Mouse (Mus musculus): ENCODE results near the gene Tmem132d.

Gene Tmem132d

DNA sequence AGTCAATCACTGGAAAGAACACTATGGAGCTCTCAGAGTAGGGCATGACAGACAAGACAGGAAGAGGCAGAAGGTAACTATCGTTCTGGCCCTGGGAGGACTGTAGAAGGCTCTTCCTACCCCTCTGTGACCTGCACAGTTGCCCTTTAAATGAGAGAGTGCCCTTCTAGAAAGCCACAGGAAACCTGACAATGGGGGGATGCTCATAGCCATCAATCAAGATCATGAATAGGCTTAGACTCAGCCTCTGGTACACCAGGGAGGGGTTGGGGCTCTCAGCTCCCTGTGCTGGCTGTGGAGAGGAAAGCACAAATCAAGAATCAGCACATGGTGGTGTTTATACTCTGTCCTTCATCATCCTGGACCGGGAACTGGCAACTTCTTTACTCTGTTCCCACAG is 227.2 kb downstream of the Tmem132d start:
- DNase-seq = no peak

DNA sequence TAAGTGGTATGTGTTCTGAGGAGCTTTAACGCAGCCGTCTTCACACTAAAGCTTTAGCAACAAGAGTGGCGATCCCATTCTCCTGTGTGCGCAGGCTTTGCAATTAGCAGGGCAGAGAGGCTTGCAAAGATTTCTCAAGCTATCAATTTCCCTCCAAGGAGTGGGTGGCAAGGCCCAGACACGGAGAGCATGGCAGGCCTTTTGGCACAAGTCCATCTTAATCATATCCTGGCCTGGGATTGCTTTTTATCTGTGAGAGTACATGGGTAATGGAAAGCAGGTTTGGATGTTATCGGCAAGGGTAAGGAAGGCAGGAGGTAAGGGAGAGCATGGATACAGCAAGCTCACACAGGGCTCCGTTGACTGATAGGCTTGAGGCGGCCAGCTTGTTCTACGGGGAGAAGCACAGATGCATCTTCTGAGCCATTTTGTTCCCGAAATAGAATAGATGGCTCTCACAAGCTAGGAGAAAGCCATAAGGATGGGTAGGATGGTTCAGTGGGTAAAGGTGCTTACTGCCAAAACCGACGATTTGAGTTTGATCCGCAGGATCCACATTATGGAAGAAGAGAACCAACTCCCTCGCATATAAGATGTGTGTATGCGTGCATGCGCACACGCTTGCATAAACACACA is 228.1 kb downstream of the Tmem132d start:
- DNase-seq = no peak

DNA sequence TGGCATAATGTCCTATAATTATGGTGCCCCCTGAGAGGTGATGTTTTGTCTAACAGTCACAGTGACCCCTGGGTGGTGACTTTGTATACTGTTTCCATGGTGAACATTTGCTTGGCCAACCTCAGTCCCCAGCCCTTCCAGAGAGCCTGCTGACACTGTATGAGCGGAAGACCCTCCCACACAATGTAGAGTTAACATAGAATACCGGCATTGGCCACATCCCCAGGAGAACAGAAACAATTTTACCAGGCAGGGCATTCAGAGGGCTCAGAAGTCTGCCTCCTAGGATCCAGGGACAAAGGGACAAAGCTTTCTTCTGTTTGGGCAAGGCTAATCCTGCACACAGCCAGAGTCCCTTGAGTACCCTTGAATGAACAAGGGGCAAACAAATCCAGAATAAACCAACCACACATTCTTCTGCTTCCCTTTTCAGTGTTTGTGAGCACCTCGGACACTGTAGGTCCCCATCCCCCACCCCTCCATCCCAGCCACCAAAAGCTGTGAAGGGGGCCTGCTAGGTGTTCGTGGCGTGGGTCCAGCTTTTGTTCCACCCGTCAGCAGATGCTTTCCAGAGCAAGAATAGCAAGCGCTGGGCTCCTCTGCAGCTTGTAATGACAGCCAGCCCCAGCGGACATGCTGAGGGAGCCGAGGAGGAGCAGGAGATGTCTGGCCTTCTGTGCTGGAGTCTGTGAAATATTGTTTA is 228.8 kb downstream of the Tmem132d start:
- DNase-seq = no peak

DNA sequence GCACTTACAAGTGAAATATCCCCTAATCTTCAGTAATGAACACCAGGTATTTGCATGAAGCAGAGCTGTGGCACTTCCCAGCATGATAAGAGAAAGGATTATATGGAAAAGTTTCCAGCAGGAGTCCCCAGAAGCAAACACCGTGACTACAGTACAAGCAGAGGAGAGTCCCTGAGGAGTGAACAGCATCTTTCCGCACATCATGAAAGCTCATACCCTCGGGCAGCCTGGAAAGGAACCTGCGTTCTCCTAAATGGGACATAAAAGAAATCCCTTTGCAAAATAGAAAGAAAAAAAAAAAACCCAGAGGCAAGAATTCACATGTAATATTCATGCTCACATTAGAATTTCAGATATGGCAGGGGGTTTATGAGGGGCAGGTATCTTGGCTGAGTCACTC is 238.8 kb downstream of the Tmem132d start:
- no peak for DNase-seq

GRCm38 (mm10) chr5:128192485-128193055 is 240.3 kb downstream of the Tmem132d start:
- DNase-seq = no peak

DNA sequence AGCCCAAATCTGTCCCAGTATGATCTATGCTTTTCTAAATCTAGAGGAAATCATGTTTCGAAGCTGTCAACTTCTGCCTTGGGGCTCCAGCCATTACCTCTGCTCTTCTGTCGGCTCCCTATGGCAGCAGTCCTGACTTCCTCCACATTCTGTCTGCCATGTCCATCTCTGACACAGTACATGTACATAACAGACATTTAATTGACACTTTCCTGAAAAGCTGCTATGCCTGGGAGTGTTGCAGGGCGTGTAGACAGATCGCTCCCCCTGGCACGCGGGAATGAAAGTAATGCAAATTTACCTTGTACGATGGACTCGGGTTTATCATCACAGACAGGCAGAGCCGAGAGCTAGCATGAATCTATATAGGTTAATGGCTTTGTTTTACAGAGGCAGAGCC is 241.2 kb downstream of the Tmem132d start:
- no peak for DNase-seq

DNA sequence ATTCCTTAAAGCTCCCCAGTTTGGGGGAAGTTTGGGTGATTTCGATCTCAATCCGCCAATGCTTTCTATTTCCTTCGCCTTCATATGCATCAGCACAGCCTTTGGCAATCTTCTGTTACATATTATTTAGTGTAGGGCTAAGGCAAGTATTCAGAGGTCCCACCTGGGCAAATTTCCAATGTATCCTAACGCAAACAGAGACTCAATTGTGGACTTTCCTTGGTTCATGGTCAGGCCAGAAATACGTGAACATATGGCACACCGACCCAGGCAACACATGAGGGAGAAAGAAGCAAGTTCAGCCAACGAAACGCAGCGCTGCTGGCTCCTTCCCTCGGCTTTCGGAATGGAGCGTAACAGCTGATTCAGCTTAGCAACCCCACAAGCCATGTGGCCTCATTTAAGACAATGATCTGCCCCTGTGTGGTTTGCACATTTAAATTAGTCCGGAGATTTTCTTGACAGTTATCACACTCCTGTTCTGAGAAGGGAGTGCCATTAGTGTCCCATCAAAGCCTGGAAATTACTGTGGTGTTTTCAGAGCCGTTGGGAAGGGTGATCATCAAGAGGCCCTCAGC is 242.5 kb downstream of the Tmem132d start:
- no peak for DNase-seq

DNA sequence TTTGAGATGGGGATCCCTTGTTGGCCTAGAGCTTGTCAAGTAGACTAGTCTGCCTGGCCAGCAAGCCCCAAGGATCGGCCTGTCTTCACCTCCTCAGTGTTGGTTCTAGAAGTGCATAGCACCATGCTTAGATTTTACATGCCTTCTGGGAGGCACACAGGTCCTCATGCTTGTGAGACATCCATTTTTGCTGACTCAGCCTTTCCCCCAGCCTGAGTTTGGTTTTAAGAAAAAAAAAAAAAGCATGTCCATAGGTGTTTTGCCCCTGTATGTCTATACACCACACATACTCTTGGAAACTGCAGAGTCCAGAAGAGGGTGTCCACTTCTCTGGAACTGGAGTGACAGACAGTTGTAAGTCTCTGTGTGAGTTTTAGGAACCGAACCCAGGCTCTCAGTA is 256.6 kb downstream of the Tmem132d start:
- DNase-seq = no peak

DNA sequence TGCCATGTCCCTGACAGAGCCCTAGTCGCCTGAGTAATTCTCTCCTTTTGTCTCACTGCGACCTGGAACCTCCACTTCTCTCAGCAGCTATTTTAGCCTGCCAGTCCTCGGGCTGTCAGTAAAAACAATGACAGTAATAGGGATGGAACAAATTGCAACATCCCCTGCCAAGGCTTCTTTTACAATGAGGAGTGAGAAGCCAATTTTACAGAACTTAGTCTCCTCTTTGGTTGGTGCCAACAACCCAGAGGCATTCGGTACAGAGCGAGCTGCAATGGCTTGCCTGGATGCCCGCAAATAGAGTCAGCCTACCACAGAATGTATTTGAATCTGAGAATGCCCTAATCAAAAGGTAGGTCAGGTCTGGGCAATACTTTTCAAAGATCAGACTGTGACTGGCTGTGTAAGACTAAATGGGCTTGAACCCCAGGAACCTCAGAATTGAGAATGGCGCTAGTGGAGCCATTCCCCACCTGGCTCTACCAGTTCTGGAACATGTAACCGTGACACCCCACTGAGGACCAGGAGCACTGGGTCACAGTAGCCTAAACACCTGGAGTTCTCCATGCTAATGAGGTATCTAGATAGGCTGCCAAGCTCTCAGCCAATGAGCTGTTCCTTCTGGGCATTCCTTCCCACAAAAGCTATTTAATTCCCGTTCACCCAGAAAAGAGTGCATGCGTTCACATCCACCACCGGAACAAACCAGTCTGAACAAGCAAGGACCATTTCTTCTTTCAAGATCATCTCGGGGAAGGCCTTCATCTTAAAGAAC is 273.8 kb downstream of the Tmem132d start:
- no peak for DNase-seq

DNA sequence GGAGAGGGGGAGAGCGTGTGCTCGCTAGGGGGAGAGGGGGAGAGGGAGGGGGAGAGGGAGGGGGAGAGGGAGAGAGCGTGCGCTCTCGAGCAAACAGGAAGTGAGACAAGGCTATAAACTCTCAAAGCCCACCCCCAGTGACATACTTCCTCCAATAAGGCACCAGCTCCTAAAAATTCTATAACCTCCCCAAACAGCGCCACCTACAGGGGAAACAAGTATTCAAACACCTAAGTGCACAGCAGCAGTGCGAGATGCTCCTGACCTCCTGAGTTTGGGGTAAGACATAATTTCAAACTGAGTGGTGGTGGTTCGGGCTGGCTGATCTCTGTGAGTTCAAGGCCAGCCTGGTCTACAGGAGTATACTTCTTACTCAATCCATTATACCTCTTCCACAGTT is 281.4 kb downstream of the Tmem132d start:
- no peak for DNase-seq

GRCm38 (mm10) chr5:128146901-128147645 is 285.8 kb downstream of the Tmem132d start:
- DNase-seq = no peak

- DNase-seq = no peak
Measured at GRCm38 (mm10) chr5:128144799-128145198, 288.1 kb downstream of the Tmem132d start.

- DNase-seq = no peak
Measured at GRCm38 (mm10) chr5:128136818-128137217, 296.1 kb downstream of the Tmem132d start.

DNA sequence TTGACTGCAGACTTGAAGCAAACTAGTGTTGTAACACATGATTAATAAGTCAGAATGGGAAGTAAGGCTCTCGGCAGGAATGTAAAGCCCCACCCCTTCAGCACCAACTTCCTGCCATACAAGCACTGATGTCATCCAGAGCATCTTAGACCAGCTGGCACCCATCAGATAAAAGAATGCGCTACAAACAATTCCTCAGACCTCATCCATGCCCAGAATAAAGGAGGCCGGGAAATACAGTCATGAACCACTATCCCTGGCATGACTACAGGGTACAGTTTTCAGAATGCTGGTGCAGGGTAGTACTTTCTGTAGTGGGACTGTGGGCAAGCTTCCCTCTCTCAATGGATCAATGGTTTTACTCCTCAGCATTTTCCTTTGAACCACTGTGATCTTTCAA is 310.2 kb downstream of the Tmem132d start:
- DNase-seq = no peak

DNA sequence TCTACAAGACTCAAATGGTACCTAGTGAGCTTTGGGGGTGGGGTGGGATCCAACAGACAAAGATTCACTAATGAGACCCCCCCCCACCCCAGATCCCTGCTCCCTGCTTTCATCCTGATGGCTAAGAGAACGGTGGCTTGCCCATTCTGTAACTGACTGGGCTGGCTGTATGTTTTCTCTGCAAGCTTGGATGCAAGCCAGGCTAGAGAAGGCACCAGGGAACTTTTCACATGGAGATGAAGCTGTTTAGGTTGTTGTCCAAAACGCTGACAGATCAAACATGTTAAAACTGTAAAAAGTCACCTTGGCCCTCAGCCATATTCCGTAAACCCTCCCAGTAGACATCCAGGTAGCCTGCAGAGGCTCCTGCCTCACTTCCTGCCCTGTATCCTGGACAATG is 313.7 kb downstream of the Tmem132d start:
- no peak for DNase-seq

DNA sequence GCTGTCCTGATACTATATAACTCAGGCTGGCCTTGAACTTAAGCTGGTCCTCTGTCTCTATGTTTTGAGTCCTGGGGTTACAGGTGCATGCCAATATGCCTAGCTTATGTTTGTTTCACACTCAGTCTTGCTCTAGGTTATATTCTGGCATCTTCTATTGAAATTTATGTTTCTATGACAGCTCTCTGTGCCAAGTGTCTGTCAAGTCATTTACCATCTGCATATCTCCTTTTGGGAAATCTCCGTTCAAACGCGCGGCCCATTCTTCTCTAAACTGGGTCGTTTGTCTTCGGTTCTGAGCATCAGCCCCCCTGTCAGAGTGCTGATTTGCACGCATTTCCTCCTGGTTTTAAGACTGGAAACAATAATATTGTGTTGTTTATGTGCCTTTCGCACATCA is 319.8 kb downstream of the Tmem132d start:
- DNase-seq = no peak

- no peak for DNase-seq
Measured at GRCm38 (mm10) chr5:128112518-128112917, 320.4 kb downstream of the Tmem132d start.

- no peak for DNase-seq
Measured at GRCm38 (mm10) chr5:128111664-128112063, 321.2 kb downstream of the Tmem132d start.

GRCm38 (mm10) chr5:128102556-128102955 is 330.3 kb downstream of the Tmem132d start:
- no peak for DNase-seq

DNA sequence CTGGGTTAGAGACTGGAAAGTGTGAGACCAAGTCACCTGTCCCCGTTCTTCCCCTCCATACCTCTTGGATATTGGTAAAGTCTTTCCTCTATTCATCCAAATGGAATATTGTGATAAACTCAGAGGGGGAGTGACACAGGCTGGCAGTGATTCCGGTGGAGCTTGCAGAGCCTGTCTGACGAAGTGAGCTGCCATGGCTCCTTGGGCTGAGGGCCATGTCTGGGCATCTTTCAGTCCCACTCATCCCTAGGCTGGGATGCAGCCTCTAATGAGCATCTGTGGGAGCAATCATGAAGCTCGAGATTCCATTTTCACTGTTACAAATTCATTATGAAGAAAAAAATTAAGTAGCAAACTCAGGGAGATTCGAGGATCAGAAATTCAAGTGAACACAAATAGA is 332.5 kb downstream of the Tmem132d start:
- no peak for DNase-seq

DNA sequence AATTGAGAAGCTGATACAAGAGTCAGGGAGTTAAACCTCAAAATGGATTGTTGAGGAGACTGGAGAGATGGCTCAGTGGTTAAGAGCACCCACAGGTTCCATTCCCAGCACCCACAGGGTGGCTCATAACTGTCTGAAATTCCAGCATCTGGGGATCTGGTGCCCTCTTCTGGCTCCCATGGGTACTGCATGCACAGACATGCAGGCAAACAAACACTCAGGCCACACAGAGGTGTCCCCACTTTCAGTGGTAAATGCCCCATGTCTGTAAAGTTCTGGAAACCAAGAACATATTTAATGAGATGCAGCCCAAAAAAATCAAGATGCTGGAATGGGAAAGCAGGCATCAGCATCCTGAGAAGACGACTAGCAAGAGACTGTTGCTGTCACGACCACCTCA is 333.4 kb downstream of the Tmem132d start:
- DNase-seq = no peak

GRCm38 (mm10) chr5:128090578-128090977 is 342.3 kb downstream of the Tmem132d start:
- DNase-seq = no peak

GRCm38 (mm10) chr5:128075456-128075855 is 357.4 kb downstream of the Tmem132d start:
- no peak for DNase-seq

Measured in kidney, postnatal 25 days (tissue).